Mouse (Mus musculus) ES-E14 (cell line): ENCODE measurements at regions not wholly inside any gene's neighbourhood (a gene's known extent, or its start where the extent isn't known, plus 50 kb on each side); places are given as distances from the start of the nearest gene placed in this dataset.

Experiments used
- CHD2 ChIP-seq: IDR thresholded peaks from 2 replicates; pipeline ENCODE4 v1.6.1; 2014; ENCODE audit warnings: mild to moderate bottlenecking, low read depth, low read length, inconsistent platforms
- HCFC1 ChIP-seq: IDR thresholded peaks from 2 replicates; pipeline ENCODE4 v1.6.1; 2012; ENCODE audit warnings: low read length, inconsistent platforms, borderline replicate concordance; ENCODE audit not compliant: insufficient read depth
- MAFK ChIP-seq: IDR thresholded peaks from 2 replicates; pipeline ENCODE4 v1.6.1; 2014; ENCODE audit warnings: mild to moderate bottlenecking, low read depth, low read length, inconsistent platforms; ENCODE audit not compliant: insufficient read depth
- ZC3H11A ChIP-seq: IDR thresholded peaks from 2 replicates; pipeline ENCODE4 v1.6.1; 2012; ENCODE audit warnings: low read depth, mild to moderate bottlenecking, inconsistent platforms, low read length, borderline replicate concordance
- ZNF384 ChIP-seq: IDR thresholded peaks from 2 replicates; pipeline ENCODE4 v1.6.1; 2012; ENCODE audit warnings: low read depth, low read length, inconsistent platforms

- TF ChIP-seq ZNF384 (no peak), MAFK (no peak), ZC3H11A (no peak), CHD2 (no peak), HCFC1 (no peak)
Observed at GRCm38 (mm10) chr11:56309549-56309948, 268.7 kb upstream of the Nmur2 start.
